Mouse (Mus musculus): Measurements from ENCODE around the gene Dstn.

The Dstn gene

GRCm38 (mm10) chr2:143914760-143915599 lies at the start of gene Dstn:
Gene Dstn, plus strand, starts transcription at chr2:143915320.
- peak; percentile 97 for DNase-seq

- peak; percentile 67 for DNase-seq
These were observed 47.8 kb upstream of the Dstn start for GRCm38 (mm10) chr2:143867326-143867725.

GRCm38 (mm10) chr2:143870936-143871688 lies 44.0 kb upstream of the Dstn start:
- DNase-seq, result no peak

GRCm38 (mm10) chr2:143876026-143876425 lies 39.1 kb upstream of the Dstn start:
- DNase-seq, result no peak

DNA sequence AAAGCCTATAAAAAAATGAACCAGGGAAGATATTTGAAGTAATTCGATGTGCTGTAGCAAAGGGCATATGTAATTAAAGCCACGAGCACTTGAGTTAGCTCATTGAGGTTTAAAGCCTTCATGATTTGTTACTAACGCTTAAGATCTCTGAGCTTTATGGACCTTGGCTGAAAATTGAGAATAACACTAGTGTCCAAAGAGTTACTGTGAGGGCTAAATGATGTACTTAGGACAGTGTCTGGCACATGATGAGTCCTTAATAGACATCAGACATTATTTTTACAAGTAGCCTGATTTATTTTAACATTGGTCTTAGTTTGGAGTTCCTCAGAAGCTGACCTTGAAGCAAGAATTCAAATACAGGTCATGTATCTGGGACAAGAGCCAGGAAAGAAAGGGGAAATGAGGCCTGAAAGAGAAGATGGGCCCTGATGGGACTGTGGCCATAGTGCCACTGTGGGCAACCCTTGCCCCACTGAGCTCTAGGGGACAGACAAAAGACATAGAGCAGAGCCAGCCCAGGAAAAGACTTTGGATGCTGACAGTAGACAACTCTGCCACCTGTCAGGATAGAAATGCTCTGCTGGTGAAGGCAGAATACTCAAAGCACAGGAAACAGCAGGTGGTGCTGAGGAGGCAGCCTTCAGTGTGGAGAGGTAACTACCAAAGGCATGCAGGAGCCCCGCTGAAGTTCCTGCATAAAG lies 38.0 kb upstream of the Dstn start:
- no peak for DNase-seq

GRCm38 (mm10) chr2:143879311-143879710 lies 35.8 kb upstream of the Dstn start:
- no peak for DNase-seq

- DNase-seq, result no peak
These were observed 33.1 kb upstream of the Dstn start for GRCm38 (mm10) chr2:143882002-143882401.

DNA sequence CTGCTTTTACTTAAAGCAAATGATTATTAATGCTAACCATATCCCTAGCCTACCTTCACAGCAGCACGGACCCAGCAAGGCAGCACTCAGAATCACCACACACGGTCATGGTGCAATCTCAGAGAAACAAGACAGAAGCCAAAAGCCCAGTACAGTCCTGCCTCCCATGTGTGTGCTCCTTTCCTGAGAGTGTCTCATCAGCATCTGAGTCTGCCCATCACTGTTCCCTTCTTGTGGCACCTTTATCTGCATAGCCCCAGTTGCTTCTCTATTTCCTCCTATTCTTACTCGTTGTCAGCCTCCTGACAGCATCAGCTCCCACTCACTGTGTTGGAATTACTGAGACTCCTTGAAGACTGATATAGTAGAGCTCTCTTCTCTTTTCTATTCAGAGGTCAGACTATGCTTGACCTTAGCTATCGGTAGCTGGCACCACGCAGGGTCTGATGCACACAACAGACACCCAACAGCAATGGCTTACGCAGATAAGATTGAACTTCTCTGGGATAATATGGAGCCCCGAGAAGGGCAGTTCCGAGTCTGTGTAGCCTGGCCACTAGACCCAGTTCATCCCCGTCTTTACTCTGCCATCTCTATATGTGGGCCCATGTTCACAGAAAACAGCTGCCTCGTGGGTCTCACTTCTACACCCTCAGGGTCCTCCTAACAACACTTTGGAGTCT lies 32.4 kb upstream of the Dstn start:
- no peak for DNase-seq

DNA sequence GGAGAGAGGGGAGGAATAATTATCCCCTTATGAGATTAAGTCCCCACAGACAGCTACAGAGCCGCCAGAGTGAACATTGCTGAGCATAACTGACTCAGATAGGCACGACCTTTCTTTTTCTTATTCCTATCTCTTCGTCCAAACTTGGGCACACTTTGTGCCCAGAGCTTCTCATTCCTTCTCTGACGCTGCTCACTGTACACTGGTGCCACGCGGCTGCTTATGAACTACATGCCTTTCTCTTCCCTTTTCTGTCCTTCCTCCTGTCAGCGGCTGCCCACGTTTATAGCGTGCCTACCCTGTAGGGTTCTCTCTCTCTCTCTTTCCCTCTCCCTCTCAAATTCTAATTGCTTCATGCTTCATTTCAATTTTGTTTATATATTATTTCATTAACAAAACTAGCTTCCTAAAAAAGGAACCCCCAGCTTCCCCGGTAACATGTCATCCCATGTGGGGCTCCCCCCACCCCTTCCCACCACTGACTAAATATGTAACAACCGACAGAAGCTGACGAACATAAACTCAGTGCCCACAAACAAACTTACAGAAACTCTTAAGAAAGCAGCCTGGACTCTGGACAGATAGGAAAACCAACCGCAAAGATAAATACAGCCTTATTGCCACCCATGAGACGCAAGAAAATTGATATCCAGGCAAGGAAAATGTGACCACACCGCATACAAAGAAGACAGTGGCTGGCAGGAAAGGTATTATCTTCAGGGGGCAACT lies 25.8 kb upstream of the Dstn start:
- DNase-seq, result no peak

GRCm38 (mm10) chr2:143889860-143890433 lies 25.2 kb upstream of the Dstn start:
- DNase-seq, result no peak

GRCm38 (mm10) chr2:143891302-143892048 lies 23.6 kb upstream of the Dstn start:
- no peak for DNase-seq

GRCm38 (mm10) chr2:143899470-143900220 lies 15.5 kb upstream of the Dstn start:
- DNase-seq, result no peak

DNA sequence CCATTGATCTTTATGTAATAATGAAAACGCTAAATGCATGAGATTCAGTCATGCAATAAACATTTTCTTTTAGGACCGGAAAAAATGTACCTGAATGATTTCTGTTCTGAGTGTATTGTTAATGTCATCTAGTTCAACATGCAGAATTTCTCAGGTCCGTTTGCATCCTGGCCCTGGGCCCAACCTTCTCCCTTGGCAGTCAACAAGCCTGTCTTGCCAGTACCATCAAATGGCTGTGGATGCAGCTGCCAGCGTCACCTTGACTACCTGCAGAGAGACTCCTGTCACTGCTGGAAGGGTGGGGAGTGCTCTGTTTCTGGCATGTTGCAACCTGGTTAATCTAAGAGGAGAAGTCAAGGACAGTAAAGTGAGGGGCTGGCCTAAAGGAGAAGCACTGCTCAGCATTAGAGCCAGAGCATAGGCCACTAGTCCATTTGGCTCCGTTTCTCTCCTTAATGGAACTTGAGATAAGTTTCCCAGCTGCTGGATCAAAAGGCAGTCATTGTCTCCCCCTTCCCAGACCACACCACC lies 14.2 kb upstream of the Dstn start:
- no peak for DNase-seq

DNA sequence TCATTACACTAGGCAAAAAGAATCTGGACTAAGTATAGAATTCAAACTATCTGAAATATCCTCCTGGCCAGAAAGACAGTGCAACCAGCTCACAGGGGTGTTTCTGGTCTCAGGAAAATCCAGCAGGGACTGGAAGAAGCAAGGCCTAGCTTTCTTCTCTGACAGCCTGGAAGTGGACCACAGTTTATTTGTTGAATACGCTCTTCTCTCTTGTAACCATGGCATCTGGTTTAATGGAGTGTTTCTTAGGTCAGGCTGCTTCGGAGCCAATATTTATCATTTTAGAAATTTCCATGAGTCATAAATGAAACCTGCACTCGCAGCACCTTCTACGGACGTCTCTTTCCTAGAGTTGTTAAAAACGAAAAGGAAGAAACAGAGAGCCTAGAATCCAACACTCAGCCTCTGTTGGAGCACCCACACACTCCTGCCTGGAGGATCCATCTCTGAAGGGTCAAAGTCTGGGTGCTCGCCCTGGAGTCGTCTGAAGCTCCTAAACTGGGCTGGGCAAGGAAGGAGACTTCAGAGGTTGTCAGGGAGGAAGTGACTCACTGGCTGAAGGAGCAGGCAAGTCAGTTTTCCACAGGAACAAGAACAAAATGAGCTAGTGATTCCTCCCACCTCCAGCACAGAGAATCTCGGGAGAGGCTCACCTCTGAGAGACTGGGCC lies 11.6 kb upstream of the Dstn start:
- DNase-seq, result no peak

DNA sequence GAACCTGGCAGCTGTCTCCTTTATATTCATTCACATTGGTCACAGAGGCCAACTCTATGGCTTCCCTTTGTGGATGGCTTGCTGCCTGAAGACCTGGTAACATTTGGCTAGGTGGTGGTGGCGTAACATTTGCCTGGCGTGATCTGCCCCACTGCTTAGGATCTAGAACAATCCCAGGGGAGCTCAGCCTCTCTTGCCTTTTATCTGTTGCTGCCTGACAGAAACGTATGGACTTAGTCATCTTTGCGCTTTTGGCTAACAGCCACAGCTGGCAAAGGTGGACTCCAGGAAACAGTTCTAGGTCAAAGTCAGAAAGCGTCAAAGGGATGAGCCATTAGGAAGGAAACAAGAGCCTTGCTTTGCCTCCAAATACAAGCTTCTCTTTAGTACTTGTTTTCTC lies 10.2 kb upstream of the Dstn start:
- DNase-seq, result no peak

DNA sequence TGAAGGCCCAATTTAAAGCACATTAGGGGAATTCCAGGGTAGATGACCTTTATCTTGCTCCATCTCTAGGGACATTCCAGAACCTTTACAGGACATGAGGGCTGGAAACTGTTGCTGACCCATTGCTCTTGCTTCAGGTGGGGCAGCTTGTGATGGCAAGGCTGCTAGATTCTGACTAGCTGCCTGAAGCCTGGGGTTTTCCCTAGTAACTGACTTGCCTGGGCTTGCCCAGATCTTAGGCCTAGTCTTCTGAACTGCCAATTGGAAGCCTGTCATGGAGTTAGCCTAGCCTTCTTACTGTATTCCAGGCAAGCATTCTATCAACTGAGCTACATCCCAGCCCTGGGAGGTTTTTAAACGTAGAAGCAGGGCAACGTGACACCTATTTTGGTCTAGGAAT lies 5.9 kb upstream of the Dstn start:
- DNase-seq, result no peak

- no peak for DNase-seq
These were observed 2.9 kb upstream of the Dstn start for GRCm38 (mm10) chr2:143912199-143912598.

GRCm38 (mm10) chr2:143914221-143914620 lies 899 bp upstream of the Dstn start:
- no peak for DNase-seq

GRCm38 (mm10) chr2:143915600-143916135 lies 548 bp downstream of the Dstn start:
- DNase-seq, result no peak

Measured in cerebellum, adult 11-12 months (tissue).